Mouse (Mus musculus) lung, adult 2 months (tissue): Measurements from ENCODE around the gene Ddx11. TPM values are rescaled to one million over a fixed set of nuclear protein-coding genes. Genes with fewer than 3 reads are reported as not detected.
"Not testable (repeated sequence)": the region's sequence is repeated elsewhere in the genome, so short reads cannot be mapped to it uniquely, and the experiment has no call there.

Source experiments
- DNase-seq: peaks from one replicate; pipeline ENCODE4 v3.0.0; 2022
- H3K4me1 ChIP-seq: fragments of 200-500 bp; 2 replicates; pipeline ENCODE4 v1.6.1; 2011; ENCODE audit warnings: low read length; ENCODE audit not compliant: control insufficient read depth, insufficient read depth
- H3K4me3 ChIP-seq: fragments of 200-500 bp; replicated peaks from 2 replicates; pipeline ENCODE3; 2011; ENCODE audit warnings: low read depth, mild to moderate bottlenecking, control low read depth, low read length; ENCODE audit errors: extremely low read depth
- CTCF ChIP-seq: fragments of 200-500 bp; IDR thresholded peaks from 2 replicates; pipeline ENCODE4 v1.5.1; 2011; ENCODE audit warnings: mild to moderate bottlenecking, low read length, control low read depth; ENCODE audit not compliant: insufficient read depth
- POLR2A ChIP-seq: fragments of 200-500 bp; IDR thresholded peaks from 2 replicates; pipeline ENCODE4 v1.6.1; 2011; ENCODE audit warnings: low read depth, mild to moderate bottlenecking, control low read depth, low read length, borderline replicate concordance; ENCODE audit errors: extremely low read depth
- WGBS: fragments of 180-500 bp; shearing (Covaris S2); methylation state at CpG from one replicate; pipeline ENCODE4 v1.1.7; 2018; 5-methylcytosine and 5-hydroxymethylcytosine counted together
- polyA plus RNA-seq: library from polyadenylated mRNA; depleted of rRNA; stranded (reverse); fragments of >200 nt; gene quantifications from 2 replicates; pipeline ENCODE4 v1.2.3, GENCODE M21; 2012; rRNA removed

Ddx11 gene
- polyA plus RNA-seq, 1 experiment, result 4.4 TPM

DNA sequence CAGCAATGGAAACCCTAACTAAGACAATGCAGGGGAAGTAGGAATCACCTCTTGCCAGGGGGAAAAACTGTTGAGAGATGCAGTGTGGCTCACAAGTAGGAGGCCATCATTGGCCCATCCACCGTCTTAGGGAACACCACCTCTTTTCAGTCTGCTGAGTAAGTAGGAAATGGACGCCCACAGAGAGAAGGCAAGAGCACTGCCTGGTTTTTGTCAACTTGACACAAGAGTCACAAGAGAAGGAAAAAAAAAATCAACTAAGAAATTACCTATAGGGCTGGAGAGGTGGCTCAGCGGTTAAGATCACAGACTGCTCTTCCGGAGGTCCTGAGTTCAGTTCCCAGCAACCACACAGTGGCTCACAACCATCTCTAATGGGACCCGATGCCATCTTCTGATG is 35.0 kb downstream of the Ddx11 start:
- WGBS, result 91% methylated on average over 5 of the region's 5 CpGs
- no peak for DNase-seq
- TF ChIP-seq POLR2A (no peak), CTCF (no peak)
- Histone ChIP-seq H3K4me3 (no peak overlapping the region), H3K4me1 (no peaks in the 10 kb centered on the region)

DNA sequence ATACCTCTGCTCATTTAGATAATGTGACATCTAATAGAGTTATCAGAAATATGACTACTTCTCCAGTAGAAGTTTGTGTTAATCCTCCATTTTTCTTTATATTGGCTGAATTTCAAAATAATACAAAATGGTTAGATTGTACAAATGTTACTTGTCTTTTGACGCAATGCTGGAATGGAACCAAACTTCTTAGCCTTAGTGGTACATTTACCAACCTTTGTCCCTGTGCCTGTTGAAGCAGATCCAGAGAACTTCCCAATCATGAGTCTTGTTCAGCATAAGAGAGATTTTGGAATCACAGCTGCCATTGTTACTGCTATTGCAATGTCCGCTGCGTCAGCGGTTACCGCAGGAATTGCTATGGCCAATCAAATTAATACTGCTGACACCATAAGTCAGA is 43.8 kb downstream of the Ddx11 start:
- WGBS, result 89% methylated on average over 5 of the region's 5 CpGs
- not testable (repeated sequence) for H3K4me1 ChIP-seq, DNase-seq, H3K4me3 ChIP-seq

DNA sequence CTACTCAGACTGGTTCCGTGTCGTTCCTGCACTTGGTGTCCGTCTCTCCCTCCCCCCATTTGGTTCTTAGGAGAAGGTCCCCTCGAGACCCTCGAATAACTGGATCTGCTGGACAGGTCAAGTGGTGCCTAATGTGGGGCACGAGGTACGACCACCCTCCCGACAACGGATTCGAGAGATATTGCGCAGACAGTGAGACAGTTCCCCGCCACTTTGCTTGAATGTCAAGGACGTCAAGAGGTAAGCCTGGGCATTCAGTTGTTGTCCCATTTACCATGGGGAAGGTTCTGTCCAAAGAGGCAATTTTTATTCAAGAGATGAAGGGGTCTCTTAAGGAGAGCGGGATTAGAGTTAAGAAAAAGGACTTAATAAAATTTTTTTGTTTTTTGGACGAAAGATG is 47.7 kb downstream of the Ddx11 start:
- not testable (repeated sequence) for DNase-seq, H3K4me1 ChIP-seq, H3K4me3 ChIP-seq
- 94% methylated on average over 15 of the region's 15 CpGs for WGBS

DNA sequence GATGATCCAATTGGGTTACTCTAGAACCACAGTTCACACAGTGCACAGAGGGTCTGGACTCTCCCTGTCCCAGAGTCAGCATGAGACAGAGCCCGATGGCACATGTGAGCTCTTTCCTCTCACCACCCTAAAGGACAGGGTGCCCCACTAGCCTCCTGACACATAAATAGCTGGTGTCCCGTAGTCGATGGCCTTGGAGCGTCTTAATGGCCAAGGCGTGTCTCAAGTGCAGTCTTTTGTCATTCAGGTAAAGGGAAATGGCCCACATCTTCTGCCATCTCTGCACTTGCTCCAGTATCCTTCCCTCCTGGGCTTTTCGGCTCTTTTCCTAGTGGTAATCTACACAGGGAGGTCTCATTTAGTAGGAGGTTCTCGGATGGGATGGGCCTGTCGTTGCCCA is 67.3 kb downstream of the Ddx11 start:
- no peak for TF ChIP-seq CTCF
- TF ChIP-seq POLR2A, result no peak
- DNase-seq, result no peak
- H3K4me3 ChIP-seq, result no peak overlapping the region
- 83% methylated on average over 8 of the region's 8 CpGs for WGBS
- H3K4me1 ChIP-seq, result no peaks in the 10 kb centered on the region

DNA sequence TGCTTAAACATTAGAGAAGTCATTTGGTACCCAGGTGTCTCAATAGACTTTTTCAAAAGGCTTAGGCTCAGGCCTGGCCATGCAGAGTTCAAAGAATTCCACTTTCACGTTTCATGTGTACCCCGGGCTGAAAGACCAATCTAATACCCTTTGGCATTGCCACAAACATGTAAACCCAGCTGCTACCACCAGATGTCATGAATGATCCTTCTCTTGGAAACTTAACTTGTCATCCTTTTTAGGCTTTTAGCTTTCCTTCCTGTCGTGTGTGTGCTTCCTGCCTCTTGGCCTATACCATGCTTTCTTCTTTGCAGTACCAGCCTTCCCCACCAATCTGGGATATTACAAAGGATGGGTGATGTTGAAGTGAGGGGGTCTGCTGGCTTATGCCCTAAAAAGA is 73.7 kb downstream of the Ddx11 start:
- TF ChIP-seq POLR2A (no peak), CTCF (no peak)
- DNase-seq, result no peak
- no peak overlapping the region for H3K4me3 ChIP-seq
- whole genome bisulfite sequencing, result 28% methylated on average over 3 of the region's 3 CpGs
- no peaks in the 10 kb centered on the region for H3K4me1 ChIP-seq

Other genes starting within 250 kb of the Ddx11 start
- gene Ralbp1, start 237.7 kb upstream of the Ddx11 start, polyA plus RNA-seq, result 55.1 and 60.5 TPM in 2 replicates
- gene Twsg1, start 172.3 kb upstream of the Ddx11 start, polyA plus RNA-seq, result 85.2 and 92.5 TPM in 2 replicates
- 5.3 and 5.4 TPM in 2 replicates for gene Ankrd12, start 46.4 kb upstream of the Ddx11 start, polyA plus RNA-seq
- 25.5 and 31.0 TPM in 2 replicates for gene Ndufv2, start 22.0 kb upstream of the Ddx11 start, polyA plus RNA-seq
- gene Washc1, start 12.0 kb upstream of the Ddx11 start, polyA plus RNA-seq, result 39.5 and 42.6 TPM in 2 replicates